Mouse (Mus musculus): Measurements from ENCODE around the gene Tspan5. TPM values are rescaled to one million over a fixed set of nuclear protein-coding genes. Genes with fewer than 3 reads are reported as not detected.
A peak's percentile ranks its signal among the peaks of the same experiment; 100 is the strongest.

Tspan5 gene
- polyA plus RNA-seq, 2 experiments from 2014 or later, result 5.3 to 7.3 TPM

GRCm38 (mm10) chr3:138809509-138809908 lies 67.5 kb downstream of the Tspan5 start:
- ATAC-seq, result no peak

GRCm38 (mm10) chr3:138812565-138812964 lies 70.6 kb downstream of the Tspan5 start:
- ATAC-seq, result no peak

GRCm38 (mm10) chr3:138813139-138813810 lies 71.3 kb downstream of the Tspan5 start:
- ATAC-seq, result peak; percentile 75

GRCm38 (mm10) chr3:138814457-138814856 lies 72.5 kb downstream of the Tspan5 start:
- ATAC-seq, result no peak

GRCm38 (mm10) chr3:138815127-138815837 lies 73.3 kb downstream of the Tspan5 start:
- peak; percentile 45 for ATAC-seq

- no peak for ATAC-seq
These were observed 75.1 kb downstream of the Tspan5 start for GRCm38 (mm10) chr3:138816888-138817656.

- no peak for ATAC-seq
These were observed 77.9 kb downstream of the Tspan5 start for GRCm38 (mm10) chr3:138819862-138820261.

- ATAC-seq, result no peak
These were observed 78.3 kb downstream of the Tspan5 start for GRCm38 (mm10) chr3:138820296-138820695.

- ATAC-seq, result no peak
These were observed 80.0 kb downstream of the Tspan5 start for GRCm38 (mm10) chr3:138821886-138822445.

GRCm38 (mm10) chr3:138823857-138824256 lies 81.9 kb downstream of the Tspan5 start:
- no peak for ATAC-seq

- ATAC-seq, result no peak
These were observed 83.3 kb downstream of the Tspan5 start for GRCm38 (mm10) chr3:138825296-138825695.

- ATAC-seq, result no peak
These were observed 84.3 kb downstream of the Tspan5 start for GRCm38 (mm10) chr3:138826243-138826800.

GRCm38 (mm10) chr3:138832827-138833517 lies 91.0 kb downstream of the Tspan5 start:
- ATAC-seq, result no peak

GRCm38 (mm10) chr3:138834174-138834573 lies 92.2 kb downstream of the Tspan5 start:
- no peak for ATAC-seq

- ATAC-seq, result no peak
These were observed 94.9 kb downstream of the Tspan5 start for GRCm38 (mm10) chr3:138836937-138837336.

GRCm38 (mm10) chr3:138837651-138838050 lies 95.7 kb downstream of the Tspan5 start:
- ATAC-seq, result no peak

GRCm38 (mm10) chr3:138839656-138840055 lies 97.7 kb downstream of the Tspan5 start:
- no peak for ATAC-seq

GRCm38 (mm10) chr3:138841288-138841687 lies 99.3 kb downstream of the Tspan5 start:
- ATAC-seq, result peak; percentile 63

GRCm38 (mm10) chr3:138843180-138843579 lies 101.2 kb downstream of the Tspan5 start:
- ATAC-seq, result no peak

GRCm38 (mm10) chr3:138843641-138844040 lies 101.6 kb downstream of the Tspan5 start:
- ATAC-seq, result no peak

- ATAC-seq, result no peak
These were observed 103.8 kb downstream of the Tspan5 start for GRCm38 (mm10) chr3:138845820-138846219.

- no peak for ATAC-seq
These were observed 105.8 kb downstream of the Tspan5 start for GRCm38 (mm10) chr3:138847809-138848208.
